Mouse (Mus musculus): ENCODE measurements around the gene Gm21985. TPM values are rescaled to one million over a fixed set of nuclear protein-coding genes. Genes with fewer than 3 reads are reported as not detected.
"Not testable (repeated sequence)": the region's sequence is repeated elsewhere in the genome, so short reads cannot be mapped to it uniquely, and the experiment has no call there.

The Gm21985 gene
- total RNA-seq, 2 experiments from 2014 or later = 3.7 TPM; not detected in 1

DNA sequence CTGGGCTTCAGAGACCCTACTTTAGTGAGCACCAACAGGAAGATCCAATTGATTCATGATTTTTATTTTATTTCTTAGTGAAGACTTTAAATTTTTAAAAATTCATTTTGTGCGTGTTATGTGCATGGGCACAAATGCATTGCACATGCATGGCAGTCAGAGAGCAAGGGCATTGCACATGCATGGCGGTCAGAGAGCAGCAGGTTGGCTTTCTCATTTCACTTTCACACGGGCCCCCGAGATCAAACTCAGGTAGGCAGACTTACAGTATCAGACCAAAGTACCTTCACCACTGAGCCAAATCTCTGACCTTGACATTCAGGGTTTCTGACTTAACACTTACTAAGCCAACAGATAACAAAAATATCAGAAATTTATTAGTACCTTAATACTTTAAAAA lies 163.6 kb downstream of the Gm21985 start:
- no peak overlapping the region for H3K4me3 ChIP-seq
- intact Hi-C loops (cut with DNase I) = no loop called here
- no peak for TF ChIP-seq CTCF (IDR thresholded peaks at IDR 0.05)
- no peak for DNase-seq (ENCODE audit: extremely low spot score in 1 of 2, low spot score in 2 of 2)
- no peak overlapping the region for H3K27ac ChIP-seq

DNA sequence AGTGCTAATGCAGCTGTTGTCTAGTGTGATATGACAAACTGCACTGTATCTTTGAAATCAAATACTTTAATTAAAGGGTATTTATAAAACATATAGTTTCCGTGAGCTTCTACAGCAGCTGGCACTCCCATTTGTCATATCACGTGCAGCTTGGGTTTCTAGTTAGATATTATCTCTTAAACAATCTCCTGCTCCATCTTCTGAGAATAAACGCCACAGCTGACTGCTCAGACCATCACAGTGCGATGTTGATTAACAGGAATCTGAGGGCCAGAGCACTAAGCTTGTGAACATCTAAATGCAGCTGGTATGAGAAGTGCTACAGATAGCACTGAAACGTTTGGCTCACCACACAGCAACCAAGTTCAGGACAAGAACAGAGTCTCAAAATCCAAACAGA lies 164.3 kb downstream of the Gm21985 start:
- no peak for DNase-seq (ENCODE audit: extremely low spot score in 1 of 2, low spot score in 2 of 2)

DNA sequence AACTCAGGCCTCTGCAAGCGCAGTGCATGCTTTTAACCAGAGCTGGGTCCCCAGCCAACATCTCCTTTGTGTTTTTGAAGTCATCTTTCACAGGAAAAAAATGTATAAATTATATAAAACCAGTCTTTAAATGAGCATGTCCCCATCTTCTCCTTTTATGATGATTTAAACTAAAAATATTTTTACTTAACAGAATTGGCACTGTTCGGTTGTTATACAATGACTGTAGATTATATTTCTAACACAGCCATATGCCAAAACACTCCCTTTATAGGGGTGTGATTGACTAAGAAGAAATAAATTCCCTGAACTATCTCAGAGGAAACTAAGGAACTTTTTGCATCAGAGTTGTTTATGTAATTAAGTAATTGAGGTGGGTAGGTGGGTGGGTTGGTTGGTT lies 166.4 kb downstream of the Gm21985 start:
- no peak for DNase-seq (ENCODE audit: extremely low spot score in 1 of 2, low spot score in 2 of 2)
- intact Hi-C loops (cut with DNase I) = no loop called here
- Histone ChIP-seq H3K27ac (peak overlapping the region; percentile 59; the same call in 1 of the 2 replicates), H3K4me3 (no peak overlapping the region)
- no peak for TF ChIP-seq CTCF (IDR thresholded peaks at IDR 0.05)

More for the DNA sequence above, 164.3 kb downstream of the Gm21985 start:
- Histone ChIP-seq H3K27ac (no peak overlapping the region), H3K4me3 (no peak overlapping the region)
- TF ChIP-seq CTCF (IDR thresholded peaks at IDR 0.05) = no peak
- intact Hi-C loops (cut with DNase I) = no loop called here

DNA sequence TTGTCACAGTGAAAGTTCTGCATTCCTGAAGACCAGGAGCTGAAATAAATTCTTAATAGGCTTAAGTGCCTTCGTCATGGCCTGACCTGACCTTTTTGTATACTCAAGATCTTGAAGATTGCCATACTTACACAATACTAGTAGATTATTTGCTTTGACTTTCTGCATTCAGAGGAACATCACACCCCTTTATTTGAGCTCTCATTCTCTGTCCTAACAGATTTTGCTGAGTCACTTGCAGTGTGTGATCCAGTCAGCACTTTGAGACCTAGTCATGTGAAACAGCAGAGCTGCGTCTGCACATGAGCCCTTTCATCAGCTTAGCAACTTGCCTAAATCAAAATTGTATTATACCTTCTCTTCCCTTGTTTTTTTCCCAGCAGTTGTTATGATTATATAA lies 167.2 kb downstream of the Gm21985 start:
- intact Hi-C loops (cut with DNase I) = no loop called here
- peak overlapping the region; percentile 34; the same call in 1 of the 2 replicates for H3K27ac ChIP-seq
- no peak for DNase-seq (ENCODE audit: extremely low spot score in 1 of 2, low spot score in 2 of 2)
- H3K4me3 ChIP-seq = no peak overlapping the region
- no peak for TF ChIP-seq CTCF (IDR thresholded peaks at IDR 0.05)

DNA sequence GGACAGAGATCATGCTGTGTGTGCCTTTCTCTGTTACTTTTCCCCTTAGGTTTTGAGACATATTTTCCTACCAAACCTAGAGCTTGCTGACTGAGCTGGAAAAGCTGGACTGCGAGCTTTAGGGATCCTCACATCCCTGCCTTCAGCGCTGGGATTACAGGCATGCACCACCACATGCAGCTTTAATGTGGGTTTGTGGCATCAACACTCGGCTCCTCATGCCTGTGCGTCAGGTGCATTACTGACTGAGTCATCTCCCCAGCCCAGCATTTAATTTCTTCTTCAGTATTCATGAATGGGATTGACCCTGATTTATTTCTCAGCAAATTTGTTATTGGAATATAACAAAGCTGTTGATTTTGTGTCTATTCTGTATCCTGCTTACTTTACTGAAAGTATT lies 170.2 kb downstream of the Gm21985 start:
- intact Hi-C loops (cut with DNase I) = no loop called here
- Histone ChIP-seq H3K27ac (no peak overlapping the region), H3K4me3 (no peak overlapping the region)
- no peak for TF ChIP-seq CTCF (IDR thresholded peaks at IDR 0.05)
- DNase-seq (ENCODE audit: extremely low spot score in 1 of 2, low spot score in 2 of 2) = no peak

DNA sequence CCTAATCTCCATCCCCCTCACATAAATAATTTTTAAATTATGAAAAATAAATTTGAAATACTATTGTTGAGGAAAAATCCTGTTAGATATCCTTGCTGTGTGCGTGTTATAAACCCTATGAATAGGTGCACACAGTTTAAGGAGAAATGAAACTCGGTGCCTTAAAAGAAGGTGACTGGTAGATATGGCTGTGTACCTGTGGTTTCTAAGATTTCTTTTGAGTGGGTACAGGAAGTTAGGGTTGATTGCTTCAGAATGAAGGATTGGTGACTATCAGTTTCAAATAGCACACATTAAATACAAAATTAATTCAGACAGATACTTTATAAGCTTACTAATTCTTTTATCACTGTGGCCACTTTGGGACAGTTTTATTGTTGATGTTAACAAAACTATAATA lies 171.5 kb downstream of the Gm21985 start:
- intact Hi-C loops (cut with DNase I) = no loop called here
- Histone ChIP-seq H3K27ac (no peak overlapping the region), H3K4me3 (no peak overlapping the region)
- TF ChIP-seq CTCF (IDR thresholded peaks at IDR 0.05) = no peak
- DNase-seq (ENCODE audit: extremely low spot score in 1 of 2, low spot score in 2 of 2) = no peak

DNA sequence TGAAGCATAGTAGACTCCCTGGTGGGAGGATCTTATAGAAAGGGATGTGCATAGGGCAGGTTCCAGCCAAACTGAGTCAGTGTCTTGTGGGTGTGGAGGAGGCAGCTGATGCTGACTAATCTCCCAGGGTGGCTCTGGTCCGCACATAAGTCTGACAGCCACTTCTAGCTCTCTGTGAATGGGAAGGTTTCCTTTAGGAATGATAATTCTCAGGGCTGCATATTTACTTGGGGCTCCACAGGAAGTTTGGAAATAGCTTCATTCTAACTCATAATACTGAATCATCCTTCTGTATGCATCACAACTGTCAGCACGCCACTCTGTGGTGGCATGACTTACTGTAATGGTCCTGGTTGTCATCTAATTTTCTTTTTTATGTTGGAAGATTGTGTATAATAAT lies 177.4 kb downstream of the Gm21985 start:
- no peak for TF ChIP-seq CTCF (IDR thresholded peaks at IDR 0.05)

DNA sequence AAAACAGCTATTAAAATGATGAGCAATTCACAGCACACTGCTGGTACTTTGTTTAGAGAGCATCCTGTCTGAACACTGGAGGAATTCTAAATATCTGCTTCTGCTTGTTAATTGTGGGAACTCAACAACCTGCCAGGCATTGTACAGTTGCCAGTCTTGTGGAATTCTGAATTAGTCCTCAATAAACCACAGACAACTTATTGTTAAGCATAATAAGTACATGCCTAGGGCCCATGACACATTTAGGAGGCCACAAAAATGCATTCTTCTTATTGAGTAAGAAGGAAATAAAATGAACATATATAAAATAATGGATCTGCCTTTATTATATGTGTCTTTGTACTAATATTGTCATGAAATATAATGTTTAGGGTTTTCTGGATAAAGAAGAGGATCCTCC lies 179.4 kb downstream of the Gm21985 start:
- no peak for DNase-seq (ENCODE audit: extremely low spot score in 1 of 2, low spot score in 2 of 2)
- intact Hi-C loops (cut with DNase I) = loop anchor here (5.0 kb wide), 1 partner anchor 37 kb away; the partner anchor contains the start of gene Chrm5
- H3K4me3 ChIP-seq = no peak overlapping the region
- H3K27ac ChIP-seq = no peak overlapping the region
- no peak for TF ChIP-seq CTCF (IDR thresholded peaks at IDR 0.05)

More for the DNA sequence above, 177.4 kb downstream of the Gm21985 start:
- Histone ChIP-seq H3K27ac (peak overlapping the region; percentile 15; the same call in 1 of the 2 replicates), H3K4me3 (no peak overlapping the region)
- peak; percentile 26 to 28 for DNase-seq (ENCODE audit: extremely low spot score in 1 of 2, low spot score in 2 of 2)
- intact Hi-C loops (cut with DNase I) = no loop called here

DNA sequence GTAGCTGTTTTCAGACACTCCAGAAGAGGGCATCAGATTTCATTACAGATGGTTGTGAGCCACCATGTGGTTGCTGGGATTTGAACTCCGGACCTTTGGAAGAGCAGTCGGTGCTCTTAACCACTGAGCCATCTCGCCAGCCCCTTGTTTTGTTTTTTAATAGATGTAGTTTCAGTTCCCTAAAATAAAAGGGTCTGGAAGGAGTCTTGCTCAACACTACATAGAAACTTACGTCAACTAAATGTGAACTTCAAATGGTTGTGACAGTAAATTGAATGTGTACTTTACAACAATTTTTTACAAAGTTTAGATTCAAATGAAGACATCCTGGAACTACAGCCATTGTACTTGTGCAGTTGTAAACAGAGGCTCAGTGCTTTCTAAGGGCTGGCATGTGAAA lies 181.9 kb downstream of the Gm21985 start:
- H3K4me3 ChIP-seq; DNase-seq (ENCODE audit: extremely low spot score in 1 of 2, low spot score in 2 of 2); H3K27ac ChIP-seq: not testable (repeated sequence)
- intact Hi-C loops (cut with DNase I) = loop anchor here (5.0 kb wide), 1 partner anchor 34 kb away; the partner anchor contains the start of gene Chrm5

DNA sequence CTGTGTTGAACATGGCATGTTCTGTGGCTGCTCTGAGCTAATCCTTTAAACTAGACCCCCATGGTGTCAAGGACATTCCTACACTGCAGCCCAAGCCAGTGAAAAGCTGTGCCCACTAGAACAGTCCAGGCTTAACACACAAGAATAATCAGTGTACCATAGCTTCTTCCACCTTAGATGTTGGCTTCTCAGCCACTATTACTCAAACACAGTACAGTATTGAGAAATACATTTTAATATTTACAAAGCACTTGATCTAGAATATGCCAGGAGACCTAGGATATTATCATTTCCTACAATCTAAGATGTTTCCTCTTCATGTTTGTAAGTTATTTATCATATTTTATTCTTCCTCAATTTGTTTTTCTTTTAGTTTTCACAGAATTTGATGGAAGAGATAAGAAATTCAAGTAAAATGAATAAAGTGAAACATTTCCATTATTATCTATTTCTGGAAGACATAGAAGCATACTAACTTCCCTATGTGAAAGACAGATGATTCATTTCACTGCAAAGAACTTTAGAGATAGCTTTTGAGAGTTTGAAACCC lies 182.5 kb downstream of the Gm21985 start:
- no peak overlapping the region for H3K27ac ChIP-seq
- intact Hi-C loops (cut with DNase I) = loop anchor here (1.0 to 5.0 kb wide), 2 partner anchors 34 to 69 kb away; partner anchors contain the start of genes Chrm5 and Katnbl1
- DNase-seq (ENCODE audit: extremely low spot score in 1 of 2, low spot score in 2 of 2) = no peak
- no peak overlapping the region for H3K4me3 ChIP-seq
- no peak for TF ChIP-seq CTCF (IDR thresholded peaks at IDR 0.05)

DNA sequence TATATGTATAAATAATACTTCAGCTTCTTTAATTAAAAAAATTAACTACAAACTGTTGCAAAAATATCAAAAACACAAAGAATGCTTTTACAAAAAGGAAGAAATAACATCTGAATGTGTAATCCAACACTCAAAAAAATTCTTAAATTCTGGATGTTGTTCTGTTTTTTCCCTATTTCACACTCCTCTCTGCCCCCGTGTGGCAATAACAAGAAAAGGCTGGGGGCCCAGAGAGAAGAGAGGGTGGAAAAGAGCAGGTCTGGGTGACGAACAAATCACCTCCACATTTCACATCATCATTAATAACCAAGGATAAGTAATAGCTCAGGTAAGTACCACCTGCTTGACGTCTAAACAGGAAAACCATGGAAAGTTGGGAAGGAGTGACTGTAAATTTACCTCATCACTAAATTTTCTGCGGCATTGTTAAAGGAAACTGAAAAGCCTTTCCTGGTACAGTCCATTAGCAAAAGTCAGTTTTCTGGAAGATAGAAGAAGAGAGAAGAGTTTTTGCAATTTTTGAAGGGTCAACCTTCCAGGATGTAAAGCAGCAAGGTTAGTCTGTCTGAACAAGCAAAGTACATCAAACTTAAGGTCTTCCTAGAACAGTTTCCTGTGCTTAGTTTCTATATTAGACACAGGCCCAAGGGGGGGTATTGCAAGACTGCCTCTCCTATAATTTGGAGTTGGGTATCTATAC lies 183.6 kb downstream of the Gm21985 start:
- DNase-seq (ENCODE audit: extremely low spot score in 1 of 2, low spot score in 2 of 2) = no peak
- Histone ChIP-seq H3K27ac (no peak overlapping the region), H3K4me3 (no peak overlapping the region)
- peak; percentile 60 for TF ChIP-seq CTCF (IDR thresholded peaks at IDR 0.05)
- intact Hi-C loops (cut with DNase I) = loop anchor here (1.0 to 10.0 kb wide), 3 partner anchors 33 to 185 kb away; partner anchors contain the start of genes Chrm5, Gm21985, Katnbl1 and Nop10

DNA sequence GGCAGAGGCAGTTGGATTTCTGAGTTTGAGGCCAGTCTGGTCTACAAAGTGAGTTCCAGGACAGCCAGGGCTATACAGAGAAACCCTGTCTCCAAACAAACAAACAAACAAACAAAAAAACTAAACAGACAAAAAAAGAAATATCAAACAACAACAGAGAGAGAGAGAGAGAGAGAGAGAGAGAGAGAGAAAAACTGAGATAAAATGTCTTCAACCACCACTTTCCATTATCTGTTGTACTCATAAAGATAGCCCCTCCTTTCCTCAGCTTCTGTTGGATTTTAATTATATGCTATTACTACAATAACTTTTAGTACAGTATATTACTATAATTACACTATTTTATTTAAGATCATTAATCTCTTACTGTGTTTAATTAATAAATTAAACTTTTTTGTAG lies 186.4 kb downstream of the Gm21985 start:
- intact Hi-C loops (cut with DNase I) = loop anchor here (10.0 kb wide), 1 partner anchor 188 kb away; the partner anchor contains the start of genes Gm21985, Nop10 and Slc12a6
- DNase-seq (ENCODE audit: extremely low spot score in 1 of 2, low spot score in 2 of 2); H3K27ac ChIP-seq; H3K4me3 ChIP-seq: not testable (repeated sequence)

Measured in left cerebral cortex, adult 2 months (tissue).